Mouse (Mus musculus): ENCODE measurements at regions not wholly inside any gene's neighbourhood (a gene's known extent, or its start where the extent isn't known, plus 50 kb on each side); places are given as distances from the start of the nearest gene placed in this dataset.

DNA sequence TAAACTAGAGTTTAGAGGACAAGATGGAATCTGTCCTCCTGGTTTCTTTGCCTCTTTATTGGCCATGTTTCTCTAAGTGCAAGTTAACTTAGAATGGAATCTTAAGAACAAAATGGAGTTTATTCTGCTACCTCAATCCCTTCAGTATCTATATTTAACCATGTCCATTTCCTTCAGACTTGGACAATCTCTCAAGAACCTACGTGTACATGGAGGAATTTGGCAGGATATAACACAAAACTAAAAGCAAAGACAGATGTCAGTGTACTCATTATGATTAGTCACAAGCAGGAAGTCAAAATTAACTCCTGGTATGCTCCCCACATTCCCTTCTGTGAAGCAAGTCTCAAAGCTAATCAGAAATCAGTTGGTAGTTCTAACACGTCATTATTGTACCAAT lies 164.3 kb upstream of the Col3a1 start:
- TF ChIP-seq CTCF (IDR thresholded peaks at IDR 0.05; ENCODE audit: borderline replicate concordance, insufficient read depth, low read depth, low read length) (no peak), POLR2A (IDR thresholded peaks at IDR 0.05; ENCODE audit: borderline replicate concordance, insufficient read depth, low read length) (no peak)
- 51% methylated on average over 2 of the region's 2 CpGs for WGBS
- no peak overlapping the region for H3K27ac ChIP-seq (ENCODE audit: insufficient read depth, low read length)
- H3K27me3 ChIP-seq (ENCODE audit: control insufficient read depth, insufficient read depth, low read length): no peaks in the 10 kb centered on the region
- H3K4me3 ChIP-seq (replicated peaks; ENCODE audit: insufficient read depth, low read depth, low read length): no peak overlapping the region
- no peaks in the 10 kb centered on the region for H3K4me1 ChIP-seq (ENCODE audit: control insufficient read depth, insufficient read depth, low read length)
- no peak for DNase-seq

DNA sequence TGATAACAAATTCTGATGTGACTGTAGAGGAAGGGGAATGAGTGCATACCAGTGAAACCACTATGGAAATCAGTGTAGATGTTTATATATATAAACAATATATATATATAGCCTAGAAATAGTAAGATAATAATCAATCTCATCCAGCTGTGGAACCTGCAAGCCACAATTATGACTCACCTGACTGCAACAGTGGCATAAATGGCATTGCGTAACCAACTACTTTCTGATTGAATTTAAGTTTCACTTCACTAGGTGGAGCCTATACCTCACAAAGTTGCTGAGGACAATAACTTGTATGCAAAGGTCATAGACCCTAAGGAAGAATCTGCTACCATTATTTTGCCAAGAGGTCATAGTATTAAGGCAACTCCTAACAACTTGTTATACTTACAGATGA lies 129.7 kb upstream of the Col3a1 start:
- Histone ChIP-seq H3K27me3 (ENCODE audit: control insufficient read depth, insufficient read depth, low read length) (no peaks in the 10 kb centered on the region), H3K4me3 (replicated peaks; ENCODE audit: insufficient read depth, low read depth, low read length) (no peak overlapping the region), H3K27ac (ENCODE audit: insufficient read depth, low read length) (no peak overlapping the region), H3K4me1 (ENCODE audit: control insufficient read depth, insufficient read depth, low read length) (no peaks in the 10 kb centered on the region)
- DNase-seq: no peak
- 100% methylated on average over 1 of the region's 1 CpGs for WGBS
- TF ChIP-seq POLR2A (IDR thresholded peaks at IDR 0.05; ENCODE audit: borderline replicate concordance, insufficient read depth, low read length) (no peak), CTCF (IDR thresholded peaks at IDR 0.05; ENCODE audit: borderline replicate concordance, insufficient read depth, low read depth, low read length) (no peak)

DNA sequence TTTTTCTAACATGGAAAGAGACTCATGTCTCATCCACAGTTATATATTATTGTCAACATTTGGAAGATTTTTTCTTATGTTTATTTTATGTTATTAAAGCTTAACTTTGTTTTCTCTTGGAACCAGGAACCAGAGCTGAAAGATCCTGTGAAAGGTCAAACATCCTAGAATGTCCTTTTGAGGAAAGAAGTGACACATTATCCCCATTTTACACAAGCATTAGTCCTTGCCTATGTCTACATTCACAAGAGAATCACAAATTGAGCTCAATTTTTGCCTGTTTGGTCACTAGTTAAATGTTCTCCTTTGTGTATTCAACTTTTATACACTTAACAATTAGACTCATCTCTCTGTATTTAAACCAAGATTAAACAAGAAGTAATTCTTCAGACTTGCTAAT lies 126.0 kb upstream of the Col3a1 start:
- no peaks in the 10 kb centered on the region for H3K27me3 ChIP-seq (ENCODE audit: control insufficient read depth, insufficient read depth, low read length)
- no peak overlapping the region for H3K4me3 ChIP-seq (replicated peaks; ENCODE audit: insufficient read depth, low read depth, low read length)
- DNase-seq: no peak
- no peaks in the 10 kb centered on the region for H3K4me1 ChIP-seq (ENCODE audit: control insufficient read depth, insufficient read depth, low read length)
- H3K27ac ChIP-seq (ENCODE audit: insufficient read depth, low read length): no peak overlapping the region
- TF ChIP-seq POLR2A (IDR thresholded peaks at IDR 0.05; ENCODE audit: borderline replicate concordance, insufficient read depth, low read length) (no peak), CTCF (IDR thresholded peaks at IDR 0.05; ENCODE audit: borderline replicate concordance, insufficient read depth, low read depth, low read length) (no peak)

DNA sequence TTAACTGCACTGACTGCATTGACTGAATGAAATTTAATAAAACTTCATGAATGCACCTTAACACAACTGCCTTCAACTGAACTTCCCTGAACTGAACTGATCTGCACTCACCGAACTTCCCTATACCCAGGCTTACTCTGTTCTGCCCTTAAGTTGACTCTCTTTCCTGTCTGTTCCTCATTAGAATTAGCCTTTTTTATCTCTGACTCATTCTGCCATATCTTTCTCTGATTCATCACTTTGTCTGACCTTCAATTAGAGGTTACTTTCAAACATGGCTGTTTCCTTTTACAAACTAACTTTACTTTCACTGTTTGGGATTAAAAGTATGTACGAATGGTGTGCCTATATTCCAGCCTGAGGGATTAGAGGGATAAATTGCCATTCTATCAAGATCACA lies 103.4 kb upstream of the Col3a1 start:
- Histone ChIP-seq H3K4me1 (ENCODE audit: control insufficient read depth, insufficient read depth, low read length) (no peaks in the 10 kb centered on the region), H3K27ac (ENCODE audit: insufficient read depth, low read length) (no peak overlapping the region), H3K27me3 (ENCODE audit: control insufficient read depth, insufficient read depth, low read length) (no peaks in the 10 kb centered on the region), H3K4me3 (replicated peaks; ENCODE audit: insufficient read depth, low read depth, low read length) (no peak overlapping the region)
- TF ChIP-seq CTCF (IDR thresholded peaks at IDR 0.05; ENCODE audit: borderline replicate concordance, insufficient read depth, low read depth, low read length) (no peak), POLR2A (IDR thresholded peaks at IDR 0.05; ENCODE audit: borderline replicate concordance, insufficient read depth, low read length) (no peak)
- DNase-seq: no peak
- 92% methylated on average over 2 of the region's 2 CpGs for WGBS

DNA sequence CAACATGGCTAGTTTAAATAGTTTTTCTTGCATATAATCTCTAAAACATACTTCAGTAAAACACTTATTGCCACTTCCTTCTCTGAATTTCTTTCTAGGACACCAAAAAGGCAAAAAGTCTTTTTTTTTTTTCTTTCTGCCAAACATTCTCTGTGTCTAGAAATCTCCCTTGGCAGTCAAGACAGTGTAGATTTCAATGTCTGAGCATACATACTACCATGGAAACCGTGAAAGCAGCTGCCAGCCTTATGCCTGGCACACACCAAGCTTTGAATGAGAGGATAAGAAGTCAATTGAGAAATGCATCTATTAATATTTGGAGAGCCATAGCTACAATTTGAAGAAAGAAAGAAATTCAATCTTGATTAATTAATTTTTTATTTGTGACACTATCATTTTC lies 95.1 kb upstream of the Col3a1 start:
- 4% methylated on average over 1 of the region's 1 CpGs for WGBS
- no peak for DNase-seq
- TF ChIP-seq CTCF (IDR thresholded peaks at IDR 0.05; ENCODE audit: borderline replicate concordance, insufficient read depth, low read depth, low read length) (no peak), POLR2A (IDR thresholded peaks at IDR 0.05; ENCODE audit: borderline replicate concordance, insufficient read depth, low read length) (no peak)

More for the DNA sequence above, 95.1 kb upstream of the Col3a1 start:
- Histone ChIP-seq H3K4me1 (ENCODE audit: control insufficient read depth, insufficient read depth, low read length) (no peaks in the 10 kb centered on the region), H3K4me3 (replicated peaks; ENCODE audit: insufficient read depth, low read depth, low read length) (no peak overlapping the region), H3K27ac (ENCODE audit: insufficient read depth, low read length) (no peak overlapping the region), H3K27me3 (ENCODE audit: control insufficient read depth, insufficient read depth, low read length) (no peaks in the 10 kb centered on the region)
